Mouse (Mus musculus) hindbrain, embryonic 16.5 days (tissue): ENCODE measurements around the gene Acsf2. TPM values are rescaled to one million over a fixed set of nuclear protein-coding genes. Genes with fewer than 3 reads are reported as not detected.

Source experiments
- ATAC-seq: fragments of 200-750 bp; cut with Nextera tagmentation; 2 replicates; pipeline ENCODE4 v1.8.0; 2017; ENCODE audit warnings: moderate TSS enrichment, moderate library complexity
- H3K27ac ChIP-seq: fragments of 300-500 bp; sonication (generic); 2 replicates; pipeline ENCODE4 v1.5.1; 2014; ENCODE audit warnings: low read depth, mild to moderate bottlenecking, control low read depth, low read length, moderate library complexity
- H3K27me3 ChIP-seq: fragments of 300-500 bp; sonication (generic); replicated peaks from 2 replicates; pipeline ENCODE4 v1.6.1; 2014; ENCODE audit warnings: low read length; ENCODE audit not compliant: control insufficient read depth, insufficient read depth
- H3K36me3 ChIP-seq: fragments of 300-500 bp; sonication (generic); 2 replicates; pipeline ENCODE4 v1.6.1; 2014; ENCODE audit warnings: mild to moderate bottlenecking, low read length, moderate library complexity, mixed read lengths; ENCODE audit not compliant: control insufficient read depth, insufficient read depth
- H3K4me1 ChIP-seq: fragments of 300-500 bp; sonication (generic); 2 replicates; pipeline ENCODE4 v1.6.1; 2014; ENCODE audit warnings: low read depth, low read length; ENCODE audit not compliant: control insufficient read depth, insufficient read depth
- H3K4me2 ChIP-seq: fragments of 300-500 bp; sonication (generic); 2 replicates; pipeline ENCODE4 v1.6.1; 2014; ENCODE audit warnings: mild to moderate bottlenecking, low read length, control low read depth, moderate library complexity
- H3K4me3 ChIP-seq: fragments of 300-500 bp; sonication (generic); 2 replicates; pipeline ENCODE4 v1.5.1; 2014; ENCODE audit warnings: mild to moderate bottlenecking, low read length, control low read depth, moderate library complexity
- H3K9ac ChIP-seq: fragments of 300-500 bp; sonication (generic); 2 replicates; pipeline ENCODE4 v1.6.1; 2014; ENCODE audit warnings: low read depth, mild to moderate bottlenecking, control low read depth, low read length, moderate library complexity
- H3K9me3 ChIP-seq: fragments of 300-500 bp; sonication (generic); 2 replicates; pipeline ENCODE4 v1.6.1; 2014; ENCODE audit warnings: mild to moderate bottlenecking, low read length, moderate library complexity; ENCODE audit not compliant: control insufficient read depth
- WGBS: fragments of 180-500 bp; shearing (Covaris S2); extraction: QIAGEN DNeasy Blood & Tissue Kit; methylation state at CpG from one replicate; pipeline ENCODE4 v1.1.7; 2014; 5-methylcytosine and 5-hydroxymethylcytosine counted together
- polyA plus RNA-seq: library from polyadenylated mRNA; unstranded; fragments of >200 nt; fragmentation: Nextera tagmentation; extraction: Ambion mirVana; gene quantifications from 2 replicates; pipeline ENCODE4 v1.2.1, GENCODE M21; 2015

Gene Acsf2
- polyA plus RNA-seq, 1 experiment from 2014 or later, result 1.8 TPM

DNA sequence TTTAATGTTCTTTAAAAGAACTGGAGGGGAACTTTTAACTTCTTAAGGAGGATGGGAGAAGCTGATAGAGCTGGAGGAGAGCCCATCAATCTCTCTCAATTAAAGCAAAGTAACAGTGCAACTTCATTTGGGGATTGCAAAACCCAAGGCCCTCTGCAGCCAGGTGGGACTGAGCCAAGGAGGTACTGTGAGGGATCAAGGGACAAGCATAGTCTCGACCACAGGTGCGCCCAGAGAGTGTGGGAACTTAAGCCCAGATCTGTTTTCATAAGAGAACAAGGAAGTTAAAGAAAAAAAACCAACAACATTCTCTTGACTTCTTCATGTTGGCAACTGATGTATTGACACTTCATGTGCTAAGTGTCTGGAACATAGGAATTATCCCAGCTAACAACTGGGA is 26.6 kb downstream of the Acsf2 start:
- H3K27ac ChIP-seq, result no peak overlapping the region
- no peak for ATAC-seq
- no peak overlapping the region for H3K4me3 ChIP-seq
- no peaks in the 10 kb centered on the region for H3K36me3 ChIP-seq
- H3K9me3 ChIP-seq, result no peaks in the 10 kb centered on the region
- WGBS, result 88% methylated on average over 2 of the region's 2 CpGs
- H3K4me1 ChIP-seq, result no peaks in the 10 kb centered on the region
- no peaks in the 10 kb centered on the region for H3K27me3 ChIP-seq
- H3K4me2 ChIP-seq, result no peak overlapping the region
- H3K9ac ChIP-seq, result no peak overlapping the region

DNA sequence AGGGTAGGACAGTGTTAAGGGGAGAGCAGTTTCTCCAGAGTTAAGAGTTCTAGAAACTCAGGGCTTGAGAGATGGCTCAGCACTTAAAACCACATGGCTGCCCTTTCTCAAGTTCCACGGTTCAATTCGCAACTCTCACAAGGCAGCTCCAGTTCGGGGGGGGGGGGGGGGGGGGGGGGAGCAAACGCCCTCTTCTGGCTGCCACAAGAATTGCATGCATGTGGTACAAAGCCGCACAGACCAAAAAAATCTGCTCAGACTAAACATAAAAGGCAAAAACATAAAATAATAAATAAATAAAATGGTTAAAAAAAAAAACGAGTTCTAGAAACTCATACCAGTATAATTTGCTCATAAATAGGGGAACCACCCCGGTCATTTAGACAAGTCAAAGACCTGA is 27.1 kb downstream of the Acsf2 start:
- ATAC-seq, result no peak
- Histone ChIP-seq H3K27ac (no peak overlapping the region), H3K9me3 (no peaks in the 10 kb centered on the region), H3K4me2 (no peak overlapping the region), H3K36me3 (no peaks in the 10 kb centered on the region), H3K4me1 (no peaks in the 10 kb centered on the region), H3K9ac (no peak overlapping the region), H3K4me3 (no peak overlapping the region), H3K27me3 (no peaks in the 10 kb centered on the region)
- WGBS, result 24% methylated on average over 6 of the region's 7 CpGs

- ATAC-seq, result no peak
- H3K9me3 ChIP-seq, result no peaks in the 10 kb centered on the region
- H3K9ac ChIP-seq, result no peak overlapping the region
- no peaks in the 10 kb centered on the region for H3K27me3 ChIP-seq
- H3K4me2 ChIP-seq, result no peak overlapping the region
- 100% methylated on average over 1 of the region's 1 CpGs for WGBS
- no peaks in the 10 kb centered on the region for H3K4me1 ChIP-seq
- no peak overlapping the region for H3K4me3 ChIP-seq
- no peak overlapping the region for H3K27ac ChIP-seq
- no peaks in the 10 kb centered on the region for H3K36me3 ChIP-seq
Measured at GRCm38 (mm10) chr11:94571850-94572249, 29.8 kb downstream of the Acsf2 start.

DNA sequence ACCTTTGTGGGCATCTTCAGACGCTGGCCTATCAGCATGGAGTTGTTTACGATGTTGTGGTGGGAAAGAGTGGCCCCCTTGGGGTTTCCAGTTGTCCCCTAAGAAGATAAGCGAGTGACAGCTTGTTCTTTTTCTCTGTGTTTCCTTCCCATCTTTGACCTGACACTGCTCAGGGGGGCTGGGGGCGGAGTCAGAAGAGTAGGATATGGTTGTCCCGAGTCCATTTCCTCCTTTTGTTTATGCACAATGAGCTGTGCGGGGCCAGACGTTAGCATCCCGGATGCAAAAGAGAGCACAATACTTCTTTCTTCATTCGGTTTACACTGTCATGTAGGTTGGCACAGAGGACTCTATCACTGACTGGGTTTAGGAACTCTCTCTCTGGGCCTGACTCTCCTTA is 31.1 kb downstream of the Acsf2 start:
- WGBS, result 28% methylated on average over 9 of the region's 9 CpGs

DNA sequence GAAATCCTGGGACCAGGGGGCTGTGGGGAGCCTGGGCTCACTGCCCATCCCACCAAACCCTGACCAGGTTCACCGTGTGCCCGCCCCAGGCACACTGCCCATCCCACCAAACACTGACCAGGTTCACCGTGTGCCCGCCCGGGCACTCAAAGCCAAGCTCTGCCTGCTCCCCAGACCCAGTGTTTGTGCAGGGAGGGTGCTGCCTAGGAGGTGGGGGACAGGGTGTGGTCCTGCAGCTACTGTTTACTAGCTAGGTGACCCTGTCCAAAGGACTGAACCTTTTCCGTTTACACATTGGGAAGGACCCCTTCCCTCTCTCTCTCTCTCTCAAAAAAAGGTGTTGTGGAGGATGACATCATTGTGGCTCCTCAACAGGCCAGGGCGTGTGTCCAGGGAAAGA is 34.3 kb downstream of the Acsf2 start:
- Histone ChIP-seq H3K27ac (no peak overlapping the region), H3K27me3 (peaks cover 23% of the 10 kb centered on the region), H3K9ac (no peak overlapping the region), H3K9me3 (no peaks in the 10 kb centered on the region), H3K36me3 (no peaks in the 10 kb centered on the region), H3K4me1 (peaks cover 12% of the 10 kb centered on the region), H3K4me3 (no peak overlapping the region), H3K4me2 (no peak overlapping the region)
- ATAC-seq, result no peak
- 90% methylated on average over 7 of the region's 7 CpGs for WGBS

More for the DNA sequence above, 31.1 kb downstream of the Acsf2 start:
- no peak overlapping the region for H3K27ac ChIP-seq
- no peak overlapping the region for H3K4me2 ChIP-seq
- no peak overlapping the region for H3K4me3 ChIP-seq
- peaks cover 5% of the 10 kb centered on the region for H3K27me3 ChIP-seq
- H3K9me3 ChIP-seq, result no peaks in the 10 kb centered on the region
- ATAC-seq, result no peak
- H3K4me1 ChIP-seq, result no peaks in the 10 kb centered on the region
- H3K9ac ChIP-seq, result no peak overlapping the region
- H3K36me3 ChIP-seq, result no peaks in the 10 kb centered on the region

DNA sequence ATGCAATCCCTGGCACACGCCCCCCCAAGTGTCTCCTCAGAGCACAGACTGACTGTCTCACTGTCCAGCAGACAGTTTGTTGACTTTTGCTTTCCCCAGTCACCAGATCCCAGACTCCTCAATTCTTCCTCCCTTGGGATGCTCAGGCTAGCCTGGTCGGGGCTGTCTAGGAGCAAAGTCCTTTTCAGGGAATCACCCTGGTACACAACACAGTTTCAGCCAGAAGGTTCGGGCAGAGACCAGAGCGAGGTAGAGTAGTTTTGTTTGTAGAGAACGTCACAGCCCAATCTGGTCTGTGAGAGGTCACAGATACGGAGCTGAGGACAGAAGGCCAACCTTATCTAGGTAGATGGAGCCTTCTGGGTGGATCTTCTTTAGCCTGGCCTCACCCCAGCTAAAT is 35.1 kb downstream of the Acsf2 start:
- Histone ChIP-seq H3K4me2 (no peak overlapping the region), H3K9me3 (no peaks in the 10 kb centered on the region), H3K27me3 (peaks cover 23% of the 10 kb centered on the region), H3K4me1 (peaks cover 12% of the 10 kb centered on the region), H3K9ac (no peak overlapping the region), H3K4me3 (no peak overlapping the region), H3K27ac (no peak overlapping the region), H3K36me3 (no peaks in the 10 kb centered on the region)
- ATAC-seq, result no peak
- 77% methylated on average over 6 of the region's 6 CpGs for WGBS

DNA sequence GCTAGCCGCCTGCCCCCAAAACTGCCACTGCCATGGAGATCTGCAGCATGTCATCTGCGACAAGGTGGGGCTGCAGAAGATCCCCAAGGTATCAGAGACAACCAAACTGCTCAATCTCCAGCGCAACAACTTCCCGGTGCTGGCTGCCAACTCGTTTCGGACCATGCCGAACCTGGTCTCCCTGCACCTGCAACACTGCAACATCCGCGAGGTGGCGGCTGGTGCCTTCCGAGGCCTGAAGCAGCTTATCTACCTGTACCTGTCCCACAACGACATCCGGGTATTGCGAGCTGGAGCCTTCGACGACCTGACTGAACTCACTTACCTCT is 36.6 kb downstream of the Acsf2 start:
- H3K9ac ChIP-seq, result no peak overlapping the region
- ATAC-seq, result no peak
- WGBS, result 10% methylated on average over 16 of the region's 16 CpGs

GRCm38 (mm10) chr11:94564437-94565150 is 37.1 kb downstream of the Acsf2 start, which contains the start of gene Chad:
Gene Chad, plus strand, starts transcription at chr11:94565047.
- Histone ChIP-seq H3K4me3 (peak within 1 kb of the TSS; percentile 34), H3K4me2 (peak within 1 kb of the TSS; percentile 55), H3K27ac (no peak within 1 kb of the TSS), H3K9me3 (no peaks in the 10 kb centered on the region), H3K27me3 (peaks cover 23% of the 10 kb centered on the region), H3K4me1 (peaks cover 12% of the 10 kb centered on the region), H3K9ac (no peak within 1 kb of the TSS; the same call in 1 of the 2 replicates), H3K36me3 (no peaks in the 10 kb centered on the region)
- 4% methylated on average over 33 of the region's 35 CpGs for WGBS
- no peak for ATAC-seq

More for the DNA sequence above, 36.6 kb downstream of the Acsf2 start:
- H3K4me1 ChIP-seq, result peaks cover 12% of the 10 kb centered on the region
- no peak overlapping the region for H3K27ac ChIP-seq
- peaks cover 23% of the 10 kb centered on the region for H3K27me3 ChIP-seq
- H3K4me2 ChIP-seq, result peak overlapping the region; percentile 55
- no peaks in the 10 kb centered on the region for H3K36me3 ChIP-seq
- no peaks in the 10 kb centered on the region for H3K9me3 ChIP-seq
- H3K4me3 ChIP-seq, result peak overlapping the region; percentile 34

DNA sequence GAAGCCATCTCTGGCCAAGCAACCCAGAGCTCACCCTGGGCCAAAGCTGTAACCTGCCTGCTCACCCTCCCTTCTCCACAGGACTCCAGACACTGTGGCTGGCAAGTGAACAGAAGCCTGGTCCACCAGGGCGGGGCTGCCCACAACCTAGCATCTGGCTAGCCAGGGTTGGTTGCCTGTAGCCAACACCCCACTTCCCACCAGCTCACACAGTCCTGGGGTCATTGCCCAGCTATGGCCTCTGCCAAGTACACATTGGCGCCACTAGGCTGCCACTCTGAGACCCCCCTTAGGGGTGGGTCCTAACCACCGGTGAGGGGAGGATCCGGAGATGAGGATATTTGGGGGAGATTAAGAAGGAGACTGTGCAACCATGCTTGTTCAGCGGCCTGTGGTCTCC is 37.9 kb downstream of the Acsf2 start:
- H3K4me1 ChIP-seq, result peaks cover 12% of the 10 kb centered on the region
- H3K9ac ChIP-seq, result no peak overlapping the region
- ATAC-seq, result 0 out of 2 replicates have a peak, but pooled peaks have one; percentile 4
- no peak overlapping the region for H3K4me3 ChIP-seq
- WGBS, result 58% methylated on average over 5 of the region's 5 CpGs
- H3K4me2 ChIP-seq, result peak overlapping the region; percentile 55
- no peak overlapping the region for H3K27ac ChIP-seq
- no peaks in the 10 kb centered on the region for H3K9me3 ChIP-seq
- H3K36me3 ChIP-seq, result no peaks in the 10 kb centered on the region
- peaks cover 23% of the 10 kb centered on the region for H3K27me3 ChIP-seq
